Mouse (Mus musculus) limb, embryonic 14.5 days (tissue): ENCODE measurements around the gene Nmur1. TPM values are rescaled to one million over a fixed set of nuclear protein-coding genes. Genes with fewer than 3 reads are reported as not detected.

ENCODE experiments used
- ATAC-seq: fragments of 200-750 bp; cut with Nextera tagmentation; 2 replicates; pipeline ENCODE4 v1.8.0; 2017; ENCODE audit warnings: low read depth, moderate number of reproducible peaks, moderate TSS enrichment; ENCODE audit not compliant: low FRiP score
- DNase-seq: peaks from one replicate; pipeline ENCODE4 v3.0.0-alpha.2; 2015; ENCODE audit warnings: low spot score
- H3K27ac ChIP-seq: fragments of 300-500 bp; sonication (generic); replicated peaks from 2 replicates; pipeline ENCODE4 v1.5.1; 2014; ENCODE audit warnings: low read depth, mild to moderate bottlenecking, low read length, moderate library complexity, mixed read lengths
- H3K27me3 ChIP-seq: fragments of 300-500 bp; sonication (generic); 2 replicates; pipeline ENCODE4 v1.6.1; 2014; ENCODE audit warnings: low read length, mixed read lengths; ENCODE audit not compliant: control insufficient read depth, insufficient read depth
- H3K36me3 ChIP-seq: fragments of 300-500 bp; sonication (generic); 2 replicates; pipeline ENCODE4 v1.6.1; 2014; ENCODE audit warnings: mild to moderate bottlenecking, low read length, moderate library complexity, mixed read lengths; ENCODE audit not compliant: control insufficient read depth, insufficient read depth
- H3K4me1 ChIP-seq: fragments of 300-500 bp; sonication (generic); 2 replicates; pipeline ENCODE4 v1.6.1; 2014; ENCODE audit warnings: antibody characterized with exemption, low read length, mixed read lengths; ENCODE audit not compliant: control insufficient read depth, insufficient read depth
- H3K4me2 ChIP-seq: fragments of 300-500 bp; sonication (generic); replicated peaks from 2 replicates; pipeline ENCODE4 v1.6.1; 2014; ENCODE audit warnings: low read depth, mild to moderate bottlenecking, low read length, moderate library complexity; ENCODE audit not compliant: severe bottlenecking
- H3K4me3 ChIP-seq: fragments of 300-500 bp; sonication (generic); replicated peaks from 2 replicates; pipeline ENCODE4 v1.5.1; 2014; ENCODE audit warnings: low read length
- H3K9ac ChIP-seq: fragments of 300-500 bp; sonication (generic); 2 replicates; pipeline ENCODE4 v1.6.1; 2014; ENCODE audit warnings: mild to moderate bottlenecking, low read depth, low read length, moderate library complexity; ENCODE audit not compliant: severe bottlenecking
- H3K9me3 ChIP-seq: fragments of 300-500 bp; sonication (generic); 2 replicates; pipeline ENCODE4 v1.6.1; 2016; ENCODE audit warnings: low read length; ENCODE audit not compliant: control insufficient read depth
- POLR2A ChIP-seq: fragments of 200-500 bp; IDR thresholded peaks from 2 replicates; pipeline ENCODE4 v1.8.0; 2012; ENCODE audit warnings: inconsistent platforms, mild to moderate bottlenecking, moderate library complexity, borderline replicate concordance; ENCODE audit not compliant: insufficient read depth, insufficient read length; ENCODE audit errors: extremely low read depth
- WGBS: fragments of 180-500 bp; shearing (Covaris S2); extraction: QIAGEN DNeasy Blood & Tissue Kit; methylation state at CpG from one replicate; pipeline ENCODE4 v1.1.7; 2014; 5-methylcytosine and 5-hydroxymethylcytosine counted together
- polyA plus RNA-seq, 2 experiments: library from polyadenylated mRNA; depleted of rRNA in 1 of 2; stranded (reverse) in 1 of 2; unstranded in 1 of 2; fragments of >200 nt; fragmentation: Nextera tagmentation in 1 of 2; extraction: Ambion mirVana in 1 of 2; gene quantifications; 2 replicates each; pipeline versions ENCODE4 v1.2.1 to v1.2.3; 2012 to 2014

The Nmur1 gene
- polyA plus RNA-seq, 2 experiments, result not detected

DNA sequence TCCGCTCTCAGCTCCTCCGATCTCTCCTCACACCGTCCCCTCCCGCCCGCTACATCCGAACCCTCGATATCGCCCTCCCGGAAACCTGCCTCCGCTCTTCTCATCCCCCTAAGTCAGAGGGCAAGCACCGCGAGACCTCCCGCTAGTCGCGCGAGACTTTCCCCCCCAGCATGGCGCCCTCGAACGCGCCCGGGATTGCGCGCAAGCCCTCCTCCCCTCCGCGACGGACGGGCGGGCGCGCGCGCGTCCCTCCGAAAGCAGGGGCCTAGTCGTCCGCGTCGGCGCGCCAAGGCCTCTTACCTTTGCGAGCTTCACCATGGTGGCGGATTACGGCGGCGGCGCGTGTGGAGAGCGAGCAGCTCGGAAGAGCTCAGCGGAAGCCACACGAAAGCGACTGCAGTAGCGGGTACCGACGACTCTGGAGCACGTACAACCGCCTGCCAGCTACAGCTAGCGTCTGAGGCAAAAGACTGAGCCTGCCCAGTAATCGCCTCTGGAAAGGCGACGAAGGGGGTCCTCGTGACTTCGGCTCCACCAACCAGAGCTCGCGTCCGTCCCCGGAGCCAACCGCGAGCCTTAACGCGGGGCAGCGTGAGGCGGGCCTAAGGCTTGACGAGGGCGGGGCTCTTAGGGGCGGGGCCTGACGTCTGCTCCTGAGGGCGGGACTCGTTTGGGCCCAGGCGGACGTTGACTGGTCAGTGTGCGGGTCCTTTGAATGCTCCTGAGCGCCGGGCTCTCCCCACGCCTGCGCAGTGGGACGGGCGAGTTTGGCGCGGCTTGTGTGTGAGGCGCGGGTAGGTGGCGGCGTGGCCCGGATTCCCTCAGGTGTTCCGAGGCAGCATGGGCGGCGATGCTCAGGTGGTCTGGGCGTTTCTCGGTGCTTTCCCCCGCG lies 66.9 kb downstream of the Nmur1 start, which contains the start of gene Ncl:
Ncl (minus strand) TSS at position 495 of the 892 bp plus-strand sequence.
- peak within 1 kb of the TSS; percentile 92 for H3K4me2 ChIP-seq
- H3K4me3 ChIP-seq, result peak within 1 kb of the TSS; percentile 92
- H3K4me1 ChIP-seq, result peaks cover 14% of the 10 kb centered on the region; the same call in 1 of the 2 replicates
- peak within 1 kb of the TSS; percentile 95 for H3K9ac ChIP-seq
- peaks cover 35% of the 10 kb centered on the region for H3K36me3 ChIP-seq
- no peaks in the 10 kb centered on the region for H3K9me3 ChIP-seq
- DNase-seq (peak; percentile 98), ATAC-seq (peak; percentile 96)
- peak within 1 kb of the TSS; percentile 99 for H3K27ac ChIP-seq
- H3K27me3 ChIP-seq, result no peaks in the 10 kb centered on the region
- WGBS, result under 1% methylated on average over 83 of the region's 102 CpGs
- TF ChIP-seq POLR2A, result peak; percentile 99

GRCm38 (mm10) chr1:86358229-86358905 lies 67.7 kb downstream of the Nmur1 start:
- no peak for TF ChIP-seq POLR2A
- peaks cover 43% of the 10 kb centered on the region for H3K36me3 ChIP-seq
- H3K4me2 ChIP-seq, result peak overlapping the region; percentile 62
- ATAC-seq (peak; percentile 30; the same call in 1 of the 2 replicates), DNase-seq (peak; percentile 9)
- no peaks in the 10 kb centered on the region for H3K9me3 ChIP-seq
- H3K9ac ChIP-seq, result peak overlapping the region; percentile 95
- H3K4me3 ChIP-seq, result peak overlapping the region; percentile 92
- H3K27me3 ChIP-seq, result no peaks in the 10 kb centered on the region
- peak overlapping the region; percentile 99 for H3K27ac ChIP-seq
- 0% methylated on average over 30 of the region's 41 CpGs for WGBS
- H3K4me1 ChIP-seq, result peaks cover 14% of the 10 kb centered on the region; the same call in 1 of the 2 replicates

DNA sequence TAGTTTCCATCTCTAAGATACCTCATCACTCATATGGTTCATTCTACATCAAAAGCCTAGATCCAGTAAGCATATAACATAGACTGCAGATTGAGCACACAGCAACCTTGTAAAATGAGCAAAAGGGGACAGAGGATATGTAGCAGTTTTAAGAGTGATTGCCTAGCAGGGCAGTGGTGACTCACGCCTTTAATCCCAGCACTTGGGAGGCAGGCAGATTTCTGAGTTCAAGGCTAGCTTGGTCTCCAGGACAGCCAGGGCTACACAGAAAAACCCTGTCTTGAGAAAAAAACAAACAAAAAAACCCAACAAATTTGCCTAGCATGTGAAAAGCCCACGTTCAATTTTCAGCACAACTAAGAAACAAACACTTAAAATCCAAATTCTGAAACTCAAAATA lies 71.8 kb downstream of the Nmur1 start:
- 0 out of 2 replicates have a peak, but pooled peaks cover 3% of the 10 kb centered on the region for H3K4me1 ChIP-seq
- no peak overlapping the region for H3K4me2 ChIP-seq
- peaks cover 83% of the 10 kb centered on the region for H3K36me3 ChIP-seq
- TF ChIP-seq POLR2A, result no peak
- no peaks in the 10 kb centered on the region for H3K9me3 ChIP-seq
- 85% methylated on average over 2 of the region's 2 CpGs for WGBS
- ATAC-seq, result no peak
- H3K27ac ChIP-seq, result no peak overlapping the region
- H3K4me3 ChIP-seq, result no peak overlapping the region
- DNase-seq, result no peak
- H3K9ac ChIP-seq, result no peak overlapping the region
- H3K27me3 ChIP-seq, result no peaks in the 10 kb centered on the region

- H3K27ac ChIP-seq, result no peak overlapping the region
- H3K9ac ChIP-seq, result no peak overlapping the region
- TF ChIP-seq POLR2A, result no peak
- H3K4me1 ChIP-seq, result no peaks in the 10 kb centered on the region
- peaks cover 90% of the 10 kb centered on the region for H3K36me3 ChIP-seq
- no peak overlapping the region for H3K4me2 ChIP-seq
- no peaks in the 10 kb centered on the region for H3K9me3 ChIP-seq
- no peaks in the 10 kb centered on the region for H3K27me3 ChIP-seq
- 89% methylated on average over 8 of the region's 8 CpGs for WGBS
- ATAC-seq (no peak), DNase-seq (no peak)
- H3K4me3 ChIP-seq, result no peak overlapping the region
Measured at GRCm38 (mm10) chr1:86350576-86350975, 75.5 kb downstream of the Nmur1 start.

DNA sequence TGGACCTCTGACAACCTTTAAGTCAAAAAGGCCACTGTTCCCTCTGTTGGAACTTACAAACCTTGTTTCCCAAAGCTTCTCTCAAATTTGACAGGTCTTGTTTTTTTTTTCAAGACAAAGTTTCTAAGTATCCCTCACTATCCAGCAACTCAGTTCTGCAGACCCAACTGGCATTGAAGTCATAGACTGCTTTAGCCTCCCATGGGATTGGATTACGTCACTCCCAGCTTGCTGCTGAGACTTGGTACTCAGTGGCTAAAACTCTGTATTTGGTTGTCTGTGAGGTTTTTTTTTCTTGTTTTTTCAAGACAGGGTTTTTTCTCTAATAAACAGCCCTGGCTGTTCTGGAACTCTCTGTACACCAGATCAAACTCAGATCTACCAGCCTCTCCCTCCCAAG lies 76.3 kb downstream of the Nmur1 start:
- WGBS, result 85% methylated on average over 1 of the region's 1 CpGs
- no peak overlapping the region for H3K27ac ChIP-seq
- H3K9ac ChIP-seq, result no peak overlapping the region
- no peak for TF ChIP-seq POLR2A
- H3K4me3 ChIP-seq, result no peak overlapping the region
- no peak for ATAC-seq
- no peak overlapping the region for H3K4me2 ChIP-seq
- H3K9me3 ChIP-seq, result no peaks in the 10 kb centered on the region
- H3K27me3 ChIP-seq, result no peaks in the 10 kb centered on the region
- H3K36me3 ChIP-seq, result peaks cover 82% of the 10 kb centered on the region
- no peaks in the 10 kb centered on the region for H3K4me1 ChIP-seq
- no peak for DNase-seq
